In genomic region chr8:46152064-46153031, GRCm38 (mm10) we compare ENCODE assay signal across 8 mouse cellular contexts. TPM values are rescaled to one million over a fixed set of nuclear protein-coding genes. Genes with fewer than 3 reads are reported as not detected.
A peak's percentile ranks its signal among the peaks of the same experiment; 100 is the strongest.
DNase-seq lines count a peak whose midpoint lies in the region; ATAC-seq and TF ChIP-seq lines count a peak whose summit lies in the region.

Gene Snx25, minus strand, starts transcription at chr8:46152159.

- H3K4me3 ChIP-seq in E14TG2a.4 (replicated peaks; ENCODE audit: low read length): peak within 1 kb of the TSS; percentile 85
- peak within 1 kb of the TSS; percentile 85 for H3K4me3 ChIP-seq in forebrain, embryonic 12.5 days (replicated peaks)
- peak within 1 kb of the TSS; percentile 81 for H3K4me3 ChIP-seq in heart, postnatal 0 days (ENCODE audit: low read depth, low read length)
- H3K4me3 ChIP-seq in lung, adult 2 months (replicated peaks; ENCODE audit: extremely low read depth, low read depth, low read length): peak within 1 kb of the TSS; percentile 86

- DNase-seq in c-Kit-positive CD71-positive TER-119-negative erythroid progenitor cells, embryonic 14.5 days (ENCODE audit: low read depth): peak; percentile 66
- peak; percentile 58 for DNase-seq in heart, postnatal 0 days (ENCODE audit: low spot score)
- DNase-seq in kidney, postnatal 4 days: peak; percentile 89 to 93
- peak; percentile 87 for DNase-seq in lung, adult 2 months
- DNase-seq in testis, postnatal 14 days (ENCODE audit: low spot score): peak; percentile 89

- peak within 1 kb of the TSS; percentile 58 for H3K27ac ChIP-seq in forebrain, embryonic 12.5 days
- H3K27ac ChIP-seq in heart, postnatal 0 days (ENCODE audit: low read depth): peak within 1 kb of the TSS; percentile 74

- H3K36me3 ChIP-seq in E14TG2a.4 (ENCODE audit: insufficient read depth, low read length): no peaks in the 10 kb centered on the region
- H3K36me3 ChIP-seq in forebrain, embryonic 12.5 days (replicated peaks): no peaks in the 10 kb centered on the region
- H3K36me3 ChIP-seq in heart, postnatal 0 days (replicated peaks; ENCODE audit: control insufficient read depth, insufficient read depth, low read length): no peaks in the 10 kb centered on the region

- TF ChIP-seq CTCF in E14TG2a.4 (conservative IDR thresholded peaks at IDR 0.05; ENCODE audit: low read length): no peak
- TF ChIP-seq CTCF in heart, postnatal 0 days (IDR thresholded peaks at IDR 0.05; ENCODE audit: low read depth): no peak
- TF ChIP-seq CTCF in lung, adult 2 months (IDR thresholded peaks at IDR 0.05; ENCODE audit: insufficient read depth, low read length): no peak

- peaks cover 13% of the 10 kb centered on the region for H3K4me1 ChIP-seq in E14TG2a.4 (replicated peaks; ENCODE audit: low read depth, low read length)
- H3K4me1 ChIP-seq in forebrain, embryonic 12.5 days: peaks cover 14% of the 10 kb centered on the region
- H3K4me1 ChIP-seq in heart, postnatal 0 days (ENCODE audit: control insufficient read depth, insufficient read depth): peaks cover 3% of the 10 kb centered on the region; the same call in 1 of the 2 replicates
- no peaks in the 10 kb centered on the region; the same call in 1 of the 2 replicates for H3K4me1 ChIP-seq in lung, adult 2 months (ENCODE audit: control insufficient read depth, insufficient read depth, low read length)

- H3K27me3 ChIP-seq in E14TG2a.4 (ENCODE audit: insufficient read depth, low read length): peaks cover 51% of the 10 kb centered on the region
- H3K27me3 ChIP-seq in forebrain, embryonic 12.5 days: peaks cover 18% of the 10 kb centered on the region
- no peaks in the 10 kb centered on the region for H3K27me3 ChIP-seq in heart, postnatal 0 days (ENCODE audit: control insufficient read depth, insufficient read depth, low read length)

- H3K9ac ChIP-seq in forebrain, embryonic 12.5 days: peak within 1 kb of the TSS; percentile 86
- H3K9ac ChIP-seq in heart, postnatal 0 days (replicated peaks; ENCODE audit: low read depth, low read length): peak within 1 kb of the TSS; percentile 89

- peak; percentile 90 for ATAC-seq in forebrain, embryonic 12.5 days (ENCODE audit: low FRiP score)
- peak; percentile 94 for ATAC-seq in heart, postnatal 0 days (ENCODE audit: insufficient read depth, low read depth)
- peak; percentile 71 for ATAC-seq in neutrophil, adult 5-6 weeks (ENCODE audit: extremely low read depth, insufficient number of reproducible peaks, low FRiP score, poor library complexity, severe bottlenecking)

- peak; percentile 74; the same call in 1 of the 2 replicates for TF ChIP-seq POLR2A in lung, adult 2 months (IDR thresholded peaks at IDR 0.05; ENCODE audit: borderline replicate concordance, extremely low read depth, low read depth, low read length)

- H3K4me2 ChIP-seq in forebrain, embryonic 12.5 days: peak within 1 kb of the TSS; percentile 93
- peak within 1 kb of the TSS; percentile 87 for H3K4me2 ChIP-seq in heart, postnatal 0 days (ENCODE audit: low read depth, low read length)

- WGBS in forebrain, embryonic 12.5 days: 4% methylated on average over 68 of the region's 103 CpGs
- WGBS in heart, postnatal 0 days: 2% methylated on average over 65 of the region's 103 CpGs
- 4% methylated on average over 100 of the region's 103 CpGs for WGBS in lung, adult 2 months

- TF ChIP-seq EP300 in heart, postnatal 0 days (IDR thresholded peaks at IDR 0.05; ENCODE audit: low read depth): no peak

- no peaks in the 10 kb centered on the region for H3K9me3 ChIP-seq in E14TG2a.4 (ENCODE audit: low read length)
- no peaks in the 10 kb centered on the region for H3K9me3 ChIP-seq in forebrain, embryonic 12.5 days
- no peaks in the 10 kb centered on the region for H3K9me3 ChIP-seq in heart, postnatal 0 days (replicated peaks; ENCODE audit: control insufficient read depth, low read length)

RNA-seq across cellular contexts. Expression of gene Snx25, which starts in this region (rescaled TPM):
- 4.1 and 4.5 TPM in 2 replicates for polyA plus RNA-seq in forebrain, embryonic 12.5 days (2016; fragmentation: Nextera tagmentation; extraction: Ambion mirVana)
- total RNA-seq in heart, postnatal 0 days (2014; rRNA removed; ENCODE audit: low replicate concordance): 14.7 and 28.0 TPM in 2 replicates
- polyA plus RNA-seq in heart, postnatal 0 days (2015; fragmentation: Nextera tagmentation; extraction: Ambion mirVana): 2.4 and 4.0 TPM in 2 replicates
- polyA plus RNA-seq in lung, adult 2 months (2012; rRNA removed): 17.5 and 23.7 TPM in 2 replicates
- total RNA-seq in neutrophil, adult 5-6 weeks (2017): 34.4 and 35.5 TPM in 2 replicates

Comparison
In these comparisons a context has a peak if more than half of its experiments do, and no peak if none do; other contexts are left out.
1. Peak in every context shown above with its lines: DNase-seq, ATAC-seq, H3K4me3 ChIP-seq and H3K27ac ChIP-seq.